Mouse (Mus musculus) liver, embryonic 15.5 days (tissue): Measurements from ENCODE around the gene Nfkbil1. TPM values are rescaled to one million over a fixed set of nuclear protein-coding genes. Genes with fewer than 3 reads are reported as not detected.
A peak's percentile ranks its signal among the peaks of the same experiment; 100 is the strongest.

ENCODE experiments used
- ATAC-seq: fragments of 200-750 bp; cut with Nextera tagmentation; 2 replicates; pipeline ENCODE4 v1.8.0; 2017; ENCODE audit warnings: moderate number of reproducible peaks, mild to moderate bottlenecking, moderate library complexity; ENCODE audit not compliant: insufficient read depth
- H3K27ac ChIP-seq: fragments of 300-500 bp; sonication (generic); replicated peaks from 2 replicates; pipeline ENCODE4 v1.5.1; 2015; ENCODE audit warnings: mild to moderate bottlenecking, inconsistent platforms
- H3K27me3 ChIP-seq: fragments of 300-500 bp; sonication (generic); 2 replicates; pipeline ENCODE4 v1.6.1; 2015; ENCODE audit warnings: mild to moderate bottlenecking, inconsistent platforms
- H3K36me3 ChIP-seq: fragments of 300-500 bp; sonication (generic); replicated peaks from 2 replicates; pipeline ENCODE4 v1.6.1; 2015; ENCODE audit warnings: moderate library complexity, mild to moderate bottlenecking, inconsistent platforms
- H3K4me1 ChIP-seq: fragments of 300-500 bp; sonication (generic); replicated peaks from 2 replicates; pipeline ENCODE4 v1.6.1; 2015; ENCODE audit warnings: inconsistent platforms
- H3K4me2 ChIP-seq: fragments of 300-500 bp; sonication (generic); 2 replicates; pipeline ENCODE4 v1.6.1; 2015; ENCODE audit warnings: moderate library complexity, mild to moderate bottlenecking, inconsistent platforms
- H3K4me3 ChIP-seq: fragments of 300-500 bp; sonication (generic); replicated peaks from 2 replicates; pipeline ENCODE4 v1.5.1; 2015; ENCODE audit warnings: mild to moderate bottlenecking, inconsistent platforms
- H3K9ac ChIP-seq: fragments of 300-500 bp; sonication (generic); 2 replicates; pipeline ENCODE4 v1.6.1; 2015; ENCODE audit warnings: moderate library complexity, mild to moderate bottlenecking, inconsistent platforms
- H3K9me3 ChIP-seq: fragments of 300-500 bp; sonication (generic); replicated peaks from 2 replicates; pipeline ENCODE4 v1.6.1; 2016; ENCODE audit warnings: inconsistent platforms
- WGBS: fragments of 180-500 bp; shearing (Covaris S2); methylation state at CpG from one replicate; pipeline ENCODE4 v1.1.7; 2015; ENCODE audit warnings: mixed read lengths; ENCODE audit not compliant: insufficient replicate concordance; 5-methylcytosine and 5-hydroxymethylcytosine counted together
- polyA plus RNA-seq: library from polyadenylated mRNA; unstranded; fragments of >200 nt; fragmentation: Nextera tagmentation; extraction: Ambion mirVana; gene quantifications from 2 replicates; pipeline ENCODE4 v1.2.1, GENCODE M21; 2015

The Nfkbil1 gene
- polyA plus RNA-seq, 1 experiment from 2014 or later: 3.2 TPM

GRCm38 (mm10) chr17:35253293-35254093 lies 17.9 kb upstream of the Nfkbil1 start:
- Histone ChIP-seq H3K4me3 (no peak overlapping the region), H3K9me3 (no peaks in the 10 kb centered on the region), H3K4me2 (no peak overlapping the region), H3K36me3 (peaks cover 57% of the 10 kb centered on the region), H3K27me3 (no peaks in the 10 kb centered on the region), H3K4me1 (peaks cover 21% of the 10 kb centered on the region), H3K9ac (no peak overlapping the region), H3K27ac (no peak overlapping the region)
- 83% methylated on average over 32 of the region's 32 CpGs for WGBS
- no peak for ATAC-seq

GRCm38 (mm10) chr17:35252619-35253292 lies 17.2 kb upstream of the Nfkbil1 start:
- no peak for ATAC-seq
- Histone ChIP-seq H3K4me1 (peaks cover 15% of the 10 kb centered on the region), H3K27me3 (no peaks in the 10 kb centered on the region), H3K4me2 (no peak overlapping the region), H3K4me3 (no peak overlapping the region), H3K9me3 (no peaks in the 10 kb centered on the region), H3K27ac (no peak overlapping the region), H3K36me3 (peaks cover 64% of the 10 kb centered on the region), H3K9ac (no peak overlapping the region)
- WGBS: 78% methylated on average over 18 of the region's 18 CpGs

- 80% methylated on average over 5 of the region's 5 CpGs for WGBS
- peaks cover 10% of the 10 kb centered on the region for H3K4me1 ChIP-seq
- H3K9me3 ChIP-seq: no peaks in the 10 kb centered on the region
- ATAC-seq: no peak
- H3K4me2 ChIP-seq: no peak overlapping the region
- H3K27me3 ChIP-seq: no peaks in the 10 kb centered on the region
- no peak overlapping the region for H3K4me3 ChIP-seq
- peaks cover 72% of the 10 kb centered on the region for H3K36me3 ChIP-seq
- H3K27ac ChIP-seq: no peak overlapping the region
- H3K9ac ChIP-seq: no peak overlapping the region
Measured at GRCm38 (mm10) chr17:35251981-35252380, 16.4 kb upstream of the Nfkbil1 start.

- ATAC-seq: no peak
- H3K27me3 ChIP-seq: no peaks in the 10 kb centered on the region
- H3K4me2 ChIP-seq: no peak overlapping the region
- H3K36me3 ChIP-seq: peaks cover 80% of the 10 kb centered on the region
- 0 out of 2 replicates have a peak overlapping the region, but pooled peaks have one; percentile 2 for H3K27ac ChIP-seq
- H3K9me3 ChIP-seq: no peaks in the 10 kb centered on the region
- WGBS: 80% methylated on average over 15 of the region's 15 CpGs
- peaks cover 14% of the 10 kb centered on the region for H3K4me1 ChIP-seq
- H3K9ac ChIP-seq: no peak overlapping the region
- H3K4me3 ChIP-seq: no peak overlapping the region
Measured at GRCm38 (mm10) chr17:35251162-35251719, 15.6 kb upstream of the Nfkbil1 start.

GRCm38 (mm10) chr17:35250348-35251120 lies 14.9 kb upstream of the Nfkbil1 start:
- Histone ChIP-seq H3K36me3 (peaks cover 87% of the 10 kb centered on the region), H3K4me3 (no peak overlapping the region), H3K27me3 (no peaks in the 10 kb centered on the region), H3K4me1 (peaks cover 21% of the 10 kb centered on the region), H3K9me3 (no peaks in the 10 kb centered on the region), H3K27ac (0 out of 2 replicates have a peak overlapping the region, but pooled peaks have one; percentile 2), H3K9ac (no peak overlapping the region), H3K4me2 (no peak overlapping the region)
- no peak for ATAC-seq
- 88% methylated on average over 3 of the region's 3 CpGs for WGBS

- peaks cover 96% of the 10 kb centered on the region for H3K36me3 ChIP-seq
- no peak for ATAC-seq
- no peaks in the 10 kb centered on the region for H3K9me3 ChIP-seq
- H3K4me3 ChIP-seq: no peak overlapping the region
- no peaks in the 10 kb centered on the region for H3K27me3 ChIP-seq
- H3K4me2 ChIP-seq: no peak overlapping the region
- H3K9ac ChIP-seq: no peak overlapping the region
- WGBS: 88% methylated on average over 19 of the region's 19 CpGs
- H3K27ac ChIP-seq: no peak overlapping the region
- peaks cover 30% of the 10 kb centered on the region for H3K4me1 ChIP-seq
Measured at GRCm38 (mm10) chr17:35249451-35250197, 14.0 kb upstream of the Nfkbil1 start.

- H3K4me2 ChIP-seq: no peak overlapping the region
Measured at GRCm38 (mm10) chr17:35248986-35249385, 13.4 kb upstream of the Nfkbil1 start.

GRCm38 (mm10) chr17:35247144-35247543 lies 11.6 kb upstream of the Nfkbil1 start:
- no peaks in the 10 kb centered on the region for H3K9me3 ChIP-seq
- H3K4me1 ChIP-seq: peaks cover 50% of the 10 kb centered on the region
- no peak overlapping the region for H3K27ac ChIP-seq
- no peak overlapping the region for H3K4me2 ChIP-seq
- 79% methylated on average over 7 of the region's 7 CpGs for WGBS
- H3K9ac ChIP-seq: no peak overlapping the region
- ATAC-seq: no peak
- H3K27me3 ChIP-seq: no peaks in the 10 kb centered on the region
- H3K4me3 ChIP-seq: no peak overlapping the region
- H3K36me3 ChIP-seq: peaks cover 91% of the 10 kb centered on the region

More at GRCm38 (mm10) chr17:35248986-35249385, 13.4 kb upstream of the Nfkbil1 start:
- Histone ChIP-seq H3K36me3 (peaks cover 99% of the 10 kb centered on the region), H3K4me1 (peaks cover 37% of the 10 kb centered on the region), H3K4me3 (no peak overlapping the region), H3K9me3 (no peaks in the 10 kb centered on the region), H3K9ac (no peak overlapping the region), H3K27ac (no peak overlapping the region), H3K27me3 (no peaks in the 10 kb centered on the region)
- ATAC-seq: no peak
- WGBS: 91% methylated on average over 14 of the region's 14 CpGs

GRCm38 (mm10) chr17:35245731-35246623 lies 10.4 kb upstream of the Nfkbil1 start:
- Histone ChIP-seq H3K4me2 (0 out of 2 replicates have a peak overlapping the region, but pooled peaks have one; percentile 6), H3K9me3 (no peaks in the 10 kb centered on the region), H3K9ac (no peak overlapping the region), H3K4me3 (no peak overlapping the region), H3K27ac (no peak overlapping the region), H3K36me3 (peaks cover 80% of the 10 kb centered on the region), H3K4me1 (peaks cover 52% of the 10 kb centered on the region), H3K27me3 (no peaks in the 10 kb centered on the region)
- no peak for ATAC-seq
- WGBS: 66% methylated on average over 15 of the region's 15 CpGs
